Mouse (Mus musculus): ENCODE measurements around the gene Ogfod2. TPM values are rescaled to one million over a fixed set of nuclear protein-coding genes. Genes with fewer than 3 reads are reported as not detected.

The Ogfod2 gene
- polyA plus RNA-seq, 1 experiment, result 10.7 TPM

DNA sequence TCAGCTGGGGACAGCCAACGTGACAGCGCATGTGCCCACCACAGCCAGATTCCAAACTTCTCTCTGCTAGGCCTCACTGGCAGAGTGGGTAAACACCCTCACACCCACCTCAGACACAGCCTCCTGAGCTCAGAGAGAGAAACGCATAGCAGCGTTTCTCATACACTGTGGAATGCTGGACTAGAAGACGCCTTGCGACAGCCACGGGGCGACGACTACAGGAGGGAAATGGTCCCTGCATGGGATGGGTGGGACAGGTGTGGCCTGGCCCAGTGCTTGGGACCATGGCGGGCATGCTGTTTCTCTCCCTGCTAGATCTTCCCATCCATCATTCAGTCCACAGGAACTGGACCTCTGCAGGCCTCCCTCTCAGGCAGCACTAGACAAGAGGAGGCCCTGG is 29.6 kb upstream of the Ogfod2 start:
- no peak overlapping the region for H3K4me3 ChIP-seq (ENCODE audit: insufficient read depth, poor library complexity, severe bottlenecking)
- H3K27me3 ChIP-seq (ENCODE audit: control insufficient read depth, insufficient read depth, insufficient read length), result no peaks in the 10 kb centered on the region
- no peaks in the 10 kb centered on the region for H3K79me2 ChIP-seq (ENCODE audit: control insufficient read depth, insufficient read depth)

DNA sequence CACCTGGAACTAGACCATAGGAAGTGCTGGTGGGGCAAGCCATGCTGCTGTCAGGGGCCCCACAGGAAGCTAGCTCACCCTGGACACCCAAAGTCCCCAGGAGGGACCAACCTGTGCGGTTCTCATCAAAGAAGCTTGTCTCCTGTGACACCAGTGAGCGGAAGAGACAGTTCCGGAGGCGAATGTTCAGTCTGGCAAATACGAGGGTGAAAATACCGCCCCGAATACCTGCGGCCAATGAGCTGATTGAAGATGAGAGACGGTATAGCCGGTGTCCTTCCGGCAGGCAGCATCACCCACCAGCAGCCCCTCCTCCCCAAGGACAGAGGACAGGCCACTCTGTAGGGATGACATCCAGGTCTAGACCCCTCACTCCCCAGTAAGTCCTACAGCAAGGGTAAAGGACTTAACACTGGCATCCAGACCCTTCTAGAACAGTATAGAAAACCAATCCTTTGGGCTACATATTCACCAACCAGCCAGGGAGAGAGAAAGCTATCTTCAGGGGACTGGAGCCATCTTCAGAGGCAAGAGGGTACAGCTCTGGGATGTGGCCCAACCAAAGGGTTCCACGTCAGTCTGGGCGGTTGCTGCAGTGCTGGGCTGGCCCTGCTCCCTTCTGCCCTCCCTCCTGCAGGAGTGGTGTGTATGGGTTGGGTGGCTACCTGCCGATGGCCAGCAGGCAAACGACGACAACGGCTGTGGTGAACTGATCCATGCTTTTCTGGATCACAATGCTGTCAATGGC is 29.0 kb upstream of the Ogfod2 start:
- Histone ChIP-seq H3K4me3 (ENCODE audit: insufficient read depth, poor library complexity, severe bottlenecking) (no peak overlapping the region), H3K79me2 (ENCODE audit: control insufficient read depth, insufficient read depth) (no peaks in the 10 kb centered on the region), H3K27me3 (ENCODE audit: control insufficient read depth, insufficient read depth, insufficient read length) (no peaks in the 10 kb centered on the region), H3K36me3 (ENCODE audit: control insufficient read depth, insufficient read depth) (no peaks in the 10 kb centered on the region), H3K79me3 (ENCODE audit: low read depth) (no peaks in the 10 kb centered on the region), H3ac (ENCODE audit: control insufficient read depth, insufficient read length, low read depth) (no peak overlapping the region)
- TF ChIP-seq CEBPB (IDR thresholded peaks at IDR 0.05; ENCODE audit: low read depth) (no peak), MYOG (IDR thresholded peaks at IDR 0.05; ENCODE audit: control insufficient read depth, extremely low read depth, insufficient read length) (no peak), FOSL1 (IDR thresholded peaks at IDR 0.05; ENCODE audit: insufficient read depth, low read length, poor library complexity, severe bottlenecking) (no peak), MAX (IDR thresholded peaks at IDR 0.05) (no peak), CTCF (IDR thresholded peaks at IDR 0.05; ENCODE audit: control insufficient read depth, insufficient read depth, insufficient read length) (no peak), MYOD1 (IDR thresholded peaks at IDR 0.05; ENCODE audit: control insufficient read depth, insufficient read length, low read depth) (no peak), USF1 (IDR thresholded peaks at IDR 0.05; ENCODE audit: low read depth) (no peak)

More for the DNA sequence above, 29.6 kb upstream of the Ogfod2 start:
- Histone ChIP-seq H3ac (ENCODE audit: control insufficient read depth, insufficient read length, low read depth) (no peak overlapping the region), H3K36me3 (ENCODE audit: control insufficient read depth, insufficient read depth) (no peaks in the 10 kb centered on the region), H3K79me3 (ENCODE audit: low read depth) (no peaks in the 10 kb centered on the region)
- TF ChIP-seq CEBPB (IDR thresholded peaks at IDR 0.05; ENCODE audit: low read depth) (no peak), MAX (IDR thresholded peaks at IDR 0.05) (no peak), MYOG (IDR thresholded peaks at IDR 0.05; ENCODE audit: control insufficient read depth, extremely low read depth, insufficient read length) (no peak), CTCF (IDR thresholded peaks at IDR 0.05; ENCODE audit: control insufficient read depth, insufficient read depth, insufficient read length) (no peak), FOSL1 (IDR thresholded peaks at IDR 0.05; ENCODE audit: insufficient read depth, low read length, poor library complexity, severe bottlenecking) (no peak), USF1 (IDR thresholded peaks at IDR 0.05; ENCODE audit: low read depth) (no peak), MYOD1 (IDR thresholded peaks at IDR 0.05; ENCODE audit: control insufficient read depth, insufficient read length, low read depth) (no peak)

DNA sequence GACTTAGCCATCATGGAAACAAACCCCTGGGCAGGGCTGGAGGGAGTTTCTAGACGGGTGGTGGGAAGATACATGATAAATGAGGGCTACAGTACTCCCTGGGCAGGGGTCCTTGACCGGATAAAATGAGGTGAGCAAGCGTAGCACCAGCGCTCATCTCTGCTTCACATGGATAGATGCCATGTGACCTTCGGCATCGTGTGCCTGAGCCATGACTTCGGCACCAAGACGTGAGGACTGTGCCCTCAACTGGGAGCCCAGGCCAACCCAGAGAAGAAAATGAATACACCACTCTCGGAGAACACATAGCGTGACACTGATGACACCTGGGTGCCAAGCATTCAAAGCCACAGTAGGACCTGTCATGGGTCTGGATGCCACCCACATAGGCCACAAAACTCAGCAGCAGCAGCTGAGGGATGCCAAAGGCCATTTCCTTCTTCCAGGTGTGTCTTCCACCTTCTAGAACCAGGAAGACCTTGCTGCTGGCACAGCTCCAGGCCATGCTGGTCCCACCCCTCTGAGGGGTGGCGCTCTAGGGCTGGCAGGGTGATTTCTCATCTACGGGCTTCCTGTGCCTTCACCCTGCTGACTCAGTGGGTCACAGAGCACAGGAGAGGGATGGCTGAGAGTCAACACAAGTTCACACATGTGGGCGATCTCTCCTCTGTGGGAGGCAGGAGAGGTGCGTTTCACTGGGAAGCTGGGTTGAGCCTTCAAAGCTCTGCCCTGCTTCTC is 28.1 kb upstream of the Ogfod2 start:
- Histone ChIP-seq H3K27me3 (ENCODE audit: control insufficient read depth, insufficient read depth, insufficient read length) (no peaks in the 10 kb centered on the region), H3K36me3 (ENCODE audit: control insufficient read depth, insufficient read depth) (no peaks in the 10 kb centered on the region), H3K79me3 (ENCODE audit: low read depth) (no peaks in the 10 kb centered on the region), H3K4me3 (ENCODE audit: insufficient read depth, poor library complexity, severe bottlenecking) (no peak overlapping the region), H3K79me2 (ENCODE audit: control insufficient read depth, insufficient read depth) (no peaks in the 10 kb centered on the region), H3ac (ENCODE audit: control insufficient read depth, insufficient read length, low read depth) (no peak overlapping the region)
- no peak for TF ChIP-seq MYOD1 (IDR thresholded peaks at IDR 0.05; ENCODE audit: control insufficient read depth, insufficient read length, low read depth)
- no peak for TF ChIP-seq USF1 (IDR thresholded peaks at IDR 0.05; ENCODE audit: low read depth)
- no peak for TF ChIP-seq MYOG (IDR thresholded peaks at IDR 0.05; ENCODE audit: control insufficient read depth, extremely low read depth, insufficient read length)
- no peak for TF ChIP-seq CEBPB (IDR thresholded peaks at IDR 0.05; ENCODE audit: low read depth)
- TF ChIP-seq FOSL1 (IDR thresholded peaks at IDR 0.05; ENCODE audit: insufficient read depth, low read length, poor library complexity, severe bottlenecking), result no peak
- TF ChIP-seq MAX (IDR thresholded peaks at IDR 0.05), result no peak
- TF ChIP-seq CTCF (IDR thresholded peaks at IDR 0.05; ENCODE audit: control insufficient read depth, insufficient read depth, insufficient read length), result no peak

DNA sequence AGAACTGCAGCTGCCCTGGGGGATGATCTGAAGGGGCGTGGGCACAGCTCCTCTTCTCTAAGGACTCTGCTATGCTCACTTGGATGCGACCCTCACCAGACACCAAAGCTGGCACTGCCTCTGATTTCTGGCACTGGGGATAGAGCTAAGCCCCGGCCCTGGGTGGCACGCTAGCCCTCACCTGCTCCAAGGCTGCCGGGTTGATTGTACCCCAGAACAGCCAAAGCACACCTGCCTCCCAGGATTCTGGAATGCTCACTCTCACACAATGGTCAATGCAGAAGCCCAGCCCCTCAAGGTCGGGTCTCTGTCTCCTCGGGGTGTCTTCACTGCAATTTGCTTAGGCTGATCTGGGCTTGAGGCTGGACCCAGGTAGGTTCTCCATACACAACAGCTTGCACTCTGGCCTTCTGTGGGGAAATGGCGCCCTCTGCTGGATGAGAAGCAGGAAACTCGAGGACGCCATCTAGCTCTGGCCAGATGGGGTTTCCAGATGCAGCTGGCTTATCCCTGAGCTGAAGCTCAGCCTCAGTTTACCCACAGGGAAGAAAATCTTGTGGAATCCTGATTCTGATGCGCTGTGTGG is 27.4 kb upstream of the Ogfod2 start:
- no peak for TF ChIP-seq MAX (IDR thresholded peaks at IDR 0.05)
- peak; percentile 93 for TF ChIP-seq CTCF (IDR thresholded peaks at IDR 0.05; ENCODE audit: control insufficient read depth, insufficient read depth, insufficient read length)
- no peaks in the 10 kb centered on the region for H3K79me2 ChIP-seq (ENCODE audit: control insufficient read depth, insufficient read depth)
- no peak overlapping the region for H3K4me3 ChIP-seq (ENCODE audit: insufficient read depth, poor library complexity, severe bottlenecking)
- no peaks in the 10 kb centered on the region for H3K27me3 ChIP-seq (ENCODE audit: control insufficient read depth, insufficient read depth, insufficient read length)
- H3ac ChIP-seq (ENCODE audit: control insufficient read depth, insufficient read length, low read depth), result no peak overlapping the region
- no peaks in the 10 kb centered on the region for H3K79me3 ChIP-seq (ENCODE audit: low read depth)
- no peaks in the 10 kb centered on the region for H3K36me3 ChIP-seq (ENCODE audit: control insufficient read depth, insufficient read depth)

DNA sequence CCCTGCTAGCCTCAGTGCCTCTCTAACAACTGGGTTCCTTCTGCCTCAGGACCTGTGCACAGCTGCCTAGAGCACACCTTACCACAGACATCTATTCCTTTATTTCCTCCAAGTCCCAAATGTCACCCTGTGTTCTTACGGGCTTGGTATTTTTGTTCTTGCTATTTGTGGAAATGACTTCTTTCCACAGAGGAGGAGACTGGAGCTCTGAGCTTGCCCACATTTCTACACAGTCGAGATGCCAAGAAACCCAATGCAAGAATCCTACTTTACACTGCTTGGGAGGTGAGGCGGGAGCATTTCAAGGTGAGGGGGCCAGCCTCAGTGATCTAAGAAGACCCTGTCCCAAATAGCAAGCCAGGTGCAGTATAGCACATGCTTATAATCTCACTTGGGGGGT is 26.6 kb upstream of the Ogfod2 start:
- TF ChIP-seq CTCF (IDR thresholded peaks at IDR 0.05; ENCODE audit: control insufficient read depth, insufficient read depth, insufficient read length) (no peak), MAX (IDR thresholded peaks at IDR 0.05) (no peak), USF1 (IDR thresholded peaks at IDR 0.05; ENCODE audit: low read depth) (no peak), CEBPB (IDR thresholded peaks at IDR 0.05; ENCODE audit: low read depth) (no peak), MYOD1 (IDR thresholded peaks at IDR 0.05; ENCODE audit: control insufficient read depth, insufficient read length, low read depth) (no peak), FOSL1 (IDR thresholded peaks at IDR 0.05; ENCODE audit: insufficient read depth, low read length, poor library complexity, severe bottlenecking) (no peak), MYOG (IDR thresholded peaks at IDR 0.05; ENCODE audit: control insufficient read depth, extremely low read depth, insufficient read length) (no peak)
- Histone ChIP-seq H3K79me2 (ENCODE audit: control insufficient read depth, insufficient read depth) (no peaks in the 10 kb centered on the region), H3K27me3 (ENCODE audit: control insufficient read depth, insufficient read depth, insufficient read length) (no peaks in the 10 kb centered on the region), H3ac (ENCODE audit: control insufficient read depth, insufficient read length, low read depth) (no peak overlapping the region), H3K36me3 (ENCODE audit: control insufficient read depth, insufficient read depth) (no peaks in the 10 kb centered on the region), H3K4me3 (ENCODE audit: insufficient read depth, poor library complexity, severe bottlenecking) (no peak overlapping the region), H3K79me3 (ENCODE audit: low read depth) (no peaks in the 10 kb centered on the region)

All from C2C12 (cell line).